Mouse (Mus musculus) left cerebral cortex, postnatal 25 days (tissue): Measurements from ENCODE around the gene Olfr1302. TPM values are rescaled to one million over a fixed set of nuclear protein-coding genes. Genes with fewer than 3 reads are reported as not detected.

Experiments
- DNase-seq, 2 experiments: peaks; one replicate each; pipeline ENCODE4 v3.0.0; 2022; ENCODE audit warnings: low spot score in 2 of 2, mixed read lengths in 1 of 2
- intact Hi-C: fragments of 180-260 bp; cut with DNase I; formaldehyde crosslinking; loops from one replicate; pipeline ENCODE4 v1.15.1; 2025
- total RNA-seq, 2 experiments: library from RNA; stranded (reverse); gene quantifications; 2 replicates each; pipeline ENCODE4 v1.2.3; 2021

Gene Olfr1302
- not detected for total RNA-seq

DNA sequence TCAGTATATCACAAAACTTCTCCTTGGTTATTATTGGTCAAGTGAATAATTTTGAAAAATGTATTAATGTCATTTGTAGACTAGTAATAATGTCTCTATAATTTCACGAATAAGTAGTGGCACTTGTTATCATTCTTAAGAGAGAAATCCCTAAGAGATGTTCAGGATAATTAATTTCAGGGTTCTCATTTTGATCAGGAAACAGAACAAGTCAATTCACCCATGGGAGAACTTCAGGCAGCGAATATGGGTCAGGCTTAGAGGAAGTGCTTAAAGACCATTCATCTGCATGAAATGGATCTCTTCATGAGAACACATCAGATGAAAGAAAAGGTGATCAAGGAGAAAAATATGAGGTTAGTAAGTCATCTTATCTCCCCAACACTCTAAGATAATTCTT lies at the start of gene Olfr1302:
Olfr1302 (plus strand) TSS at position 301 of the 400 bp plus-strand sequence.
- no peak for DNase-seq
- intact Hi-C loops: no loop called here

DNA sequence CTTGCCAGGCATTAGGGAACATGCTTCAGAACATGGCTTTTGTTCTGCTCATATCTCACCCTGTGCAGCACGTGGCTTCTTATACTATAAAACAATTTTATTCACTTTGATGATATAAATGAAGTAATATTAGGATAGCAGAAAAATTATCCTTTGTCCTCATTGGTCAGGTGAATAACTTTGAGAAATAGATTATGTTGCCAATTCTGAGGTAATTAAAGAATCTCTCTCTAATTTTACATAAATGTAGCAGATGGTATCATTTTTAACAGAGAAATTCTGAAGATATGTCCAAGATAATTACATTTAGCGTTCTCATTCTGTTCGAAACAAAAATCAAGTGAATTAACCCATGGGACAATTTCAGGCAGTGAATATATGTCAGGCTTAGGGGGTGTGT lies 26.5 kb upstream of the Olfr1302 start, which contains the start of gene Olfr1301:
Olfr1301 (plus strand) TSS at position 301 of the 400 bp plus-strand sequence.
- intact Hi-C loops: no loop called here
- DNase-seq: no peak

- intact Hi-C loops: no loop called here
- no peak for DNase-seq
These were observed 35.7 kb downstream of the Olfr1302 start for GRCm38 (mm10) chr2:111812936-111813335.

DNA sequence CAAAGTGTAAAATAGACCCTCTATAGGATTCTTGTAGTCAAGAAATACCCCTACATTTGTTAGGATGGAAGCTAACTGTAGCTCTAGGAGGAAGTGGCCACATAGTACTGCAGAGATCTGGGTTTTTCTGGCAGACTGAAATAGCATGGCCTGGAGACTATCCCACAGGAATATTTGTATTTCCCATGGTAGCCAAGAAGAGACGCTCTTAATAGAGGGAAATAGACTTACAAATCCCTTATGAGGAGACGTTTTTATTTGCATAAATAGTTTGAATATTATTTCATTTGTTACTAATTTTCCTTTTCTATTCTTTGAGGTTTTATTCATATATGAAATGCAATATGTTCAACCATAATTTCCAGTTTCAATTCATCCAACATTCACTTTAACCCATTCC lies 43.0 kb downstream of the Olfr1302 start, which contains the start of gene Olfr1303:
Olfr1303 (minus strand) TSS at position 101 of the 400 bp plus-strand sequence.
- no peak for DNase-seq
- intact Hi-C loops: no loop called here

Other genes starting within 250 kb of the Olfr1302 start
- not detected for gene Olfr1294, start 237.1 kb upstream of the Olfr1302 start, total RNA-seq
- gene Olfr1295, start 207.7 kb upstream of the Olfr1302 start, total RNA-seq: not detected
- gene Olfr1297, start 150.9 kb upstream of the Olfr1302 start, total RNA-seq: not detected
- gene Olfr1298, start 128.2 kb upstream of the Olfr1302 start, total RNA-seq: not detected
- gene Olfr1299, start 116.0 kb upstream of the Olfr1302 start, total RNA-seq: not detected
- not detected for gene Olfr1301, start 26.4 kb upstream of the Olfr1302 start, total RNA-seq
- gene Olfr1303, start 42.9 kb downstream of the Olfr1302 start, total RNA-seq: not detected
- not detected for gene Olfr1305, start 99.7 kb downstream of the Olfr1302 start, total RNA-seq
- gene Olfr1306, start 138.8 kb downstream of the Olfr1302 start, total RNA-seq: not detected
- gene Olfr1307, start 172.0 kb downstream of the Olfr1302 start, total RNA-seq: under 1 TPM; 0.02 to 0.05 TPM
- not detected for gene Olfr1308, start 187.5 kb downstream of the Olfr1302 start, total RNA-seq
- gene Olfr1309, start 212.9 kb downstream of the Olfr1302 start, total RNA-seq: not detected
- gene Olfr1310, start 235.3 kb downstream of the Olfr1302 start, total RNA-seq: not detected
- gene Olfr1311, start 247.0 kb downstream of the Olfr1302 start, total RNA-seq: not detected